Mouse (Mus musculus): ENCODE data around the gene Ppp4r4.
"Not testable (repeated sequence)": the region's sequence is repeated elsewhere in the genome, so short reads cannot be mapped to it uniquely, and the experiment has no call there.

The Ppp4r4 gene

DNA sequence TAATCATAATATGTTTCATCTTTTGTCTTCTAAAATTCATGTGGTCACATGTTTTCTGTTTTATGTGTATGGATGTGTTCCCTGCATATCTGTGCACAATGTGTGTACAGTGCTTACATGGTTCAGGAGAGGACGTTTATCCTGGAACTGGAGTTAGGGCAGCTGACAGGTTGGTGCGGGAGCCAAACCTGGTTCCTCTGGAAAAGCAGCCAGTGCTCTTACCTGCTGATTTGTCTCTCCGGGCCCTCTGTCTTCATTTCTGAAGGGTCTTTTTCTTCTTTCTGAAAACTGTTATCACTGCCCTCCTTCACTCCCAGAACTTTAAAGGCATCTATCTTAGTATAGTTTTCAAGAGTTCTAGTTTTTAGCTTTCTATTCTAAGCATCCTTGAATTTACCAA lies 111.7 kb downstream of the Ppp4r4 start:
- no peak for DNase-seq

DNA sequence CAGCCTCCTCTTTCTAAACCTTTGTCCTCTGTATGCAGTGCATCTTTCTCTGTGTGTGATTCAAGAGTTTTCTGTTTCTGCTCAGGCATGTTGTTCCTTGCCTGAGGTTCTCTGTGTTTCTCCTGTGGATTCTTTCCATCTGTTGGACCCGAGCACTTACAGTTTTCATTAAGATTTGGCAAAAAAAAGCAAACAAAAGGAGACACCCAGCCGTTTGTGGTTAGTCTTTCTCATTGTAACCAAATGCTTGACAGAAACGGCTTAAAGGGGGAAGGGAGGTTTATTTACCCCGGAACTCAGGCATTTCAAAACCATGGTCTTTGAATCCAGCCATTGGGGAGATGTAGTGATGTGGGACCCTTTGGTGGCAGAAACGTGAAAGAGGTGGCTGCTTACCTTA lies 112.5 kb downstream of the Ppp4r4 start:
- no peak for DNase-seq

DNA sequence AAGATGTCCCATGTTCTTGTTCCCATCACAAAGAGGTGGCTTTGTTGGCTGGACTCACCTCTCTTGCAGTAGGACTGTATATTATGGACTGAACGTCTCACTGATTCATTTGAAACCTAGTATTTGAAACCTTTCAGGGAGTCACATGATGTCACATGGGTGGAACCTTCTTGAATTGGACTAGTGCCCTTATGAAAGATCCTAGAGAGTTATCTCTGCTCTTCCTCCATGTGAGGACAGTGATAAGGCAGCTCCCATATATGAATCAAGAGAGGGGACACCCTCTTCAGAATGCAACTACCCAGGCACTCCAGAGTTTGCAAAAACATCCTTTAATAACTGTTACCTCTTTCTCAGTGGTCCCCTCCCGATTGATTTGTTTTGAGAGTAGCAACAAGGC lies 114.2 kb downstream of the Ppp4r4 start:
- DNase-seq, result no peak

DNA sequence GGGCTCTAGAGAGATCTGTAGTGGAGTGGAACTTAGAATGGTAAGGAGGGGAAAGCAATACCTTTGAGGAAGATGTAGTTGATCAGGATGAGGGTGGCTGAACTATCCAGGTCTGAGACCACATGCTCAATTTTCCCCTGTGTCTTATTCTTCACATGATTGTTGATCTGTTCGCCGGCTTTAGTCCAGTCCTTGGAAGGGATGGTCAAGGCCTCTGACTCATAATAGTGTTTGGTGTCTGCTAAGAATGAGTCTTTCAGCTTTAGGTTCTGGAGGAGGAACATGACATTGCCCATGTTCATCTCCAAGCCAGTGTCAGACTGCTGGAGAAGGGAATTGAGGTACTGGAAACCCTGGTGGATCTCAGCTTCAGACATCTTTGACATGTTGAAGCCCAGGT lies 121.8 kb downstream of the Ppp4r4 start:
- no peak for DNase-seq

DNA sequence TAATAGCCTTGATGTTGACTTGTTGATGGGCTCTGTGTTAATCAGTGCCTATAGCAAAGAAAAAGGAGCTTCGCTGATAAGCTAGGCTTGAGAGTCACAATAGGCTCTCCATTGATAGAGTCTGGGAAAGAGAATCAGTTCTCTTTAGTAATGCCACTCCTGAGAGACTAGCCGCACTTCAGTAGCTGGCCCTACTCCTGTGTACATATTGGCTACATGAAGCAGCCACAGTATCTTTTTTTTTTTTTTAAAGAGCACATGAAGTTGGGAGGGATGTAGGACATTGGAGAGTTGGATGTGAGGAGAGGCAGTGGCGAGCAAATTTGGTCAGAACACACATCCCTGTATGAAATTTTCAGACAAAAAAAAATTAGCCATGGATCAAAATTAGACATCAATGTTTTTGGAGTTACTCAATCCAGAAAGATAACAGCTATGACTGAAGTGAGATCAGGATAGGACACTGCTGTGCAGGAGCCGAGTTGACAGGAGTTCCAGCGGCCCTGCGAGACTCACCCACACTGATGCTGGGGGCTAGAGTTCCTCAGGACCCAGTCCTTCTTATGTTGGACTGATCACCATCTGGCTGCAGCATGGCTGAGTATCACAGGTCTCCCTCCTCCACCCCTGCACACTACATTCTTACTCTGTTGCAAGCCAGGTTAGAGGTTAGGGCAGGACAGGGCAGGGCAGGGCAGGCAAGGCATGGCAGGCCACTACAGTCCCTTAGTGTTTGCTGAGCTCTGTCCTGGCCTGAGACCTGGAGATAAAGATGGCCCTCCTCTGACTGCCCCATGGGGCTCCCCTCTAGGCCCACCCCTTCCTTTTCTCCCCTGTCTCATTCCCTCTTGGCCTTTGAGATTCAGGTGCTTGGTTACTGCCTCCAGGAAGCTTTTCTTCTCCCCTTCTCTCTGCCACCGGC lies 123.3 kb downstream of the Ppp4r4 start:
- DNase-seq, result no peak

DNA sequence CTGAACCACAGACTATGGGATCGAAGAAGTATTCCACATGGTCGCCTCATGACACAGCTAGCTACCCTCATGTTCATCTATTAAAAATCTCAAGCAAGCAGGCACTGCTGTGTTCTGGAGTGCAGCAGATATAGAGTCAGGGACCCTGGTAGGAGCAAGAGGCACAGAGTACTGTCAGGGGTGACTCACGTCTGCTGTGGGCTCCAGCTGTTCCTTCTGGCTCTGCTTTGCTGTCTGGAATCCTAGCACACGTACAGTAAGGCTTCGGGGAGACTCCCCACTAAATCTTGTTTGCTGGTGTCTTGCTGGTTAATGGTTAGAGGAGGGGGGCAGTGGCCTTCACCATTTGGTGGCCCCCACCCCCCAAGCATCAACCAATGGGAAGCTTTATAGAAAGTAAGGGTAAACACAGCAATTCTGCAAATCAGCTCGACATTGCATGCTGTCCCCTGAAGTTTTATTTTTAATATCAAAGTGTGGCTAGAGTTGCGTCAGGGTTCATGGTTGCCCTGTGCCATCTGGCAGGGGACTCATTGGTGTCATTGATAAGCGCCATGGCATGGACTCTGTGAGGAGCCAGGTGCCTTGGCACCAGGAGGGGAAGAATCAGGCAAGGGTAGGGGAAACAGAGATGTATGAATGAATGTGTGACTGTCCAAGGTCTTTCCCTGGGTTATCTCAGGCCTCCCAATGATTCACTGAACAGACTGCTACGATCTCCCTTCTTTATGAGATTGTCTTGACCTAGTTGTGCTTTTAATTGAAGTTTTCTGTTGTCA lies 125.0 kb downstream of the Ppp4r4 start, which contains the start of gene Serpina6:
Serpina6 (minus strand) TSS at position 365 of the 779 bp plus-strand sequence.
- DNase-seq, result no peak

DNA sequence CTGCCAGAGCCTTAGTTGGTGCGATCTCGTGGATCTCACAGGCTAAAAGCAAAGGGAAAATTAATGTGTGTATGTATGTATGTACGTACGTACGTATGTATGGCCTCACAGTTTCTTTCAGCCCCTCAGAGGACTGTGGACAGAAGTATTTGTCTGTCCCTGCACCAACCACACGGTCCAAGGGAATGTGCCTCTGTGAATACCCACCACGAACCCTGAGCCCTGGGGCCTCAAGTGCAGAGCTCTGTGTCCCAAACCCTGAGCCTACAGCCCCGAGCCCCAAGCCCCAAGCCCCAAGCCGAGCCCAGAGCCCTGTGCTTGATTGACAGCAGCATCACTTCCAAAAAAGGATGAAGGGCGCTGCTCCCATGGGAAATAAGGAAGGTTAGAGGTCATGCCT lies 125.9 kb downstream of the Ppp4r4 start:
- no peak for DNase-seq

DNA sequence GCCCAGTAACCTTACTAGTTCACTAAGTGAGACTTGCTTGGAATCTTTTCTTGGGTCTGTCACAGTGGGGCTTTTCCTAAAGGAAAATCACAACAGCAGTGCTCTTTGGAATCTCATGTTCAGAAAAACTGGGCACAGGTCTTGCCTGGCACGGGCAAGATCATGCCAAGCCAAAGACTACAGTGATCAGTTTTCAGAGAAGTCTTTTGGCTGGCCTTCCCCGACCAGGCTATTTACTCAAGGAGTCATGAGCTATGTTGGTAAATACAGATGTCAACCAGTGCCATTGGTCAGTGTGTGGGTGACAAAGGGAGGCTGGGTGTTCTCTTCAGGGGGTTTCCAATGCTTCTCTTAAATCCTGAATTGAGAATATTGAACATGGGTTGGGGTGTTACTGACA lies 127.1 kb downstream of the Ppp4r4 start:
- DNase-seq, result no peak

DNA sequence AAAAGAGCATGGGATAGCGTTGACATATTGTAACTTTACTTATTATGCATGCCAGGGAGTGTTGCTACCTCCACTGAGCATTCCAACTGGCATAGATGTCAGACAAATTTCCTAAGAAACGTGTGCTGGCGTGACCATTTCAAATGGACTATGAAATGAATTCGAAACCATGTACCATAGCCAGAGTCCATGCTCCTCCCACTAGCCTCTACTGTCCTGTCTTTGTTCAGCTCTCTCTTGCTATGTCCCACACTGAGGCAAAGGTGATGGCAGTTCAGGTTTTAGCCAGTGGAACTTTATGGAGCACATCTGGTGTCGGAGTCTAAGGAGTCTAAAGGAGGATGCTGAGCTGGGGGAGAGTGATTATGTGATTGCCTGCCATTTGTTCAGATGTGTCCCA lies 128.0 kb downstream of the Ppp4r4 start:
- DNase-seq, result no peak

DNA sequence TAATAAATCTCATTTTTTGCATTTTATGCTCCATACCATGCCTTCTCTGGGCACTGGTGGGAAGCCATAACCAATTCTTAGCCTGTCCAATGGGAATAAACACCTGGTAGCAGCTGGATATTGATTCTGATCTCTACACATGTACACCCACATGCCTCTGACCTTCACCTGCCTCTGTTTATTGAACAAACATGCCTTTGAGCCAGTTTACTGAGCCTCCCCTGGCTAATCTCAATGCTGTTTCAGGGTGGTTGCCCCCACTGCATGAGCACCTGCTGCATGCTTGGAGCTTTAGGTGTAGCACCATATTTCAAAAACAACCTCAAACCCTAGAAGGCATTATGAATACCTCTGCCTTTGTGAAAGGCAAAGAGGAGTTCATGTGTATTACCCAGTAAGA lies 130.0 kb downstream of the Ppp4r4 start:
- not testable (repeated sequence) for DNase-seq

Data from kidney, postnatal 25 days (tissue).